Mouse (Mus musculus) A20 (cell line): ENCODE measurements at regions not wholly inside any gene's neighbourhood (a gene's known extent, or its start where the extent isn't known, plus 50 kb on each side); places are given as distances from the start of the nearest gene placed in this dataset.

Source experiments
- DNase-seq: peaks from one replicate; pipeline ENCODE4 v3.0.0-alpha.2; 2011; ENCODE audit warnings: low read depth, low spot score

- DNase-seq, result no peak
These were observed 133.0 kb downstream of the Bcas1 start for GRCm38 (mm10) chr2:170294657-170295056.

GRCm38 (mm10) chr2:170291841-170292655 lies 135.6 kb downstream of the Bcas1 start:
- DNase-seq, result peak; percentile 32

- DNase-seq, result no peak
These were observed 138.2 kb downstream of the Bcas1 start for GRCm38 (mm10) chr2:170289378-170289960.

GRCm38 (mm10) chr2:170288787-170289186 lies 138.9 kb downstream of the Bcas1 start:
- no peak for DNase-seq

- DNase-seq, result no peak
These were observed 139.4 kb downstream of the Bcas1 start for GRCm38 (mm10) chr2:170288196-170288595.

- DNase-seq, result no peak
These were observed 139.5 kb upstream of the Zfp217 start for GRCm38 (mm10) chr2:170287301-170287885.

GRCm38 (mm10) chr2:170286773-170287172 lies 138.9 kb upstream of the Zfp217 start:
- DNase-seq, result no peak

GRCm38 (mm10) chr2:170282463-170282862 lies 134.6 kb upstream of the Zfp217 start:
- no peak for DNase-seq

GRCm38 (mm10) chr2:170281311-170282008 lies 133.6 kb upstream of the Zfp217 start:
- no peak for DNase-seq

GRCm38 (mm10) chr2:170280733-170281132 lies 132.8 kb upstream of the Zfp217 start:
- peak; percentile 48 for DNase-seq

GRCm38 (mm10) chr2:170277896-170278295 lies 130.0 kb upstream of the Zfp217 start:
- DNase-seq, result no peak

- DNase-seq, result no peak
These were observed 129.4 kb upstream of the Zfp217 start for GRCm38 (mm10) chr2:170277182-170277767.

- DNase-seq, result no peak
These were observed 127.8 kb upstream of the Zfp217 start for GRCm38 (mm10) chr2:170275687-170276086.

- no peak for DNase-seq
These were observed 122.1 kb upstream of the Zfp217 start for GRCm38 (mm10) chr2:170269926-170270577.

- no peak for DNase-seq
These were observed 120.2 kb upstream of the Zfp217 start for GRCm38 (mm10) chr2:170268080-170268479.

GRCm38 (mm10) chr2:170267152-170267551 lies 119.2 kb upstream of the Zfp217 start:
- DNase-seq, result no peak

- peak; percentile 43 for DNase-seq
These were observed 118.7 kb upstream of the Zfp217 start for GRCm38 (mm10) chr2:170266407-170267101.

- DNase-seq, result no peak
These were observed 115.7 kb upstream of the Zfp217 start for GRCm38 (mm10) chr2:170263594-170263993.

GRCm38 (mm10) chr2:170261191-170261590 lies 113.3 kb upstream of the Zfp217 start:
- no peak for DNase-seq

GRCm38 (mm10) chr2:170259662-170260457 lies 112.0 kb upstream of the Zfp217 start:
- no peak for DNase-seq
